Mouse (Mus musculus) small intestine, adult 2 months (tissue): ENCODE measurements around the gene Rgs13.

Experiments used
- CTCF ChIP-seq: fragments of 200-500 bp; IDR thresholded peaks from 2 replicates; pipeline ENCODE4 v1.5.1; 2012; ENCODE audit warnings: low read depth, mild to moderate bottlenecking, control low read depth, inconsistent platforms, low read length, moderate library complexity, mixed read lengths; ENCODE audit not compliant: insufficient replicate concordance, insufficient read length; ENCODE audit errors: extremely low read depth
- POLR2A ChIP-seq: fragments of 200-500 bp; IDR thresholded peaks from 2 replicates; pipeline ENCODE4 v1.6.1; 2012; ENCODE audit warnings: low read depth, mild to moderate bottlenecking, control low read depth, inconsistent platforms, low read length, moderate library complexity

DNA sequence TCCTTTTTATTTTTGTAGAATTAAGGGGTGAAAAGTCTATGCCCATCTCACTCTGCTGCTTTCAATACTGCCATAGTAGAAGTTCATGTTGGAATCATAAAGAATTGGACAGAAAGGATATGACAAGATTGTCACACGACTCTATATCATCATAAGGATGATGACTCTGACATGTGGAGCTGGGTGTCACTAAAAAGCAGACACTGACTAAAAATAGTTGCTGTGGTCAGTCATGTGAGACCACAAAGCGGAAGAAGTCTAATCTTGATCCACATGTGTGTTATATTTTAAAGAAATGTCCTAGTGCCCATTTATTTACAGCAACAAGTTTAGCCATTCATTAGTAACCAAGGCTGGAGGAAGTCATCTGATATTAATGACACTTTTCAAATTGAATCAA is 23.3 kb upstream of the Rgs13 start:
- TF ChIP-seq CTCF (no peak), POLR2A (no peak)
